Mouse (Mus musculus): ENCODE data around the gene A230072I06Rik.

Gene A230072I06Rik

GRCm38 (mm10) chr8:12278663-12279312 lies at the start of gene A230072I06Rik:
TSS of gene A230072I06Rik (plus strand) at chr8:12278819.
- TF ChIP-seq CTCF (conservative IDR thresholded peaks at IDR 0.05; ENCODE audit: low read length) (no peak), NANOG (IDR thresholded peaks at IDR 0.05; ENCODE audit: borderline replicate concordance, low read length) (no peak), POU5F1 (IDR thresholded peaks at IDR 0.05; ENCODE audit: borderline replicate concordance, low read length) (no peak)
- H3K4me1 ChIP-seq (replicated peaks; ENCODE audit: low read depth, low read length) = no peaks in the 10 kb centered on the region; the same call in 1 of the 2 replicates
- peaks cover 54% of the 10 kb centered on the region for H3K27me3 ChIP-seq (ENCODE audit: insufficient read depth, low read length)
- H3K36me3 ChIP-seq (ENCODE audit: insufficient read depth, low read length) = no peaks in the 10 kb centered on the region
- no peak within 1 kb of the TSS for H3K4me3 ChIP-seq (replicated peaks; ENCODE audit: low read length)
- no peaks in the 10 kb centered on the region for H3K9me3 ChIP-seq (ENCODE audit: low read length)

DNA sequence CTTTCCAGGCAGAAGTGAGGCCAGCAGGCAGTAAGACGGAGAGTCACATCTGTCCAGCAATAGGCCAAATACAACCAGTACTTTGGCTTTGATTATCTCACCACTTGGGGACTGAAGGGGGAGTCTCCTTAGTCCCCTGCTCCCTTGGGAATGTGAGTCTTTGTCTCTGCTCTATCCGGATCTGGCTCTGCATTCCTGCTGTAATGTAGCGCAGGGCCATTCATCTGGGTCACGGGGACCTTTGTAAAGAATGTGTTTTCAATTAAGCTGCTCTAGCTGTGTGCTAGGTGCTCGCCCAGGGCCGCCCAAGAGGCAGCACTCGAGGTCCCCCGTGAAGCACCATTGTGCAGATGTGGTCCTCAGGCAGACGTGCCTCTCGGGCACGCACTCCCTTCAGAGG lies 44.6 kb upstream of the A230072I06Rik start:
- H3K27me3 ChIP-seq (ENCODE audit: insufficient read depth, low read length) = no peaks in the 10 kb centered on the region
- no peak for TF ChIP-seq NANOG (IDR thresholded peaks at IDR 0.05; ENCODE audit: borderline replicate concordance, low read length)
- H3K4me3 ChIP-seq (replicated peaks; ENCODE audit: low read length) = no peak overlapping the region
- no peaks in the 10 kb centered on the region for H3K36me3 ChIP-seq (ENCODE audit: insufficient read depth, low read length)
- no peaks in the 10 kb centered on the region for H3K4me1 ChIP-seq (replicated peaks; ENCODE audit: low read depth, low read length)
- H3K9me3 ChIP-seq (ENCODE audit: low read length) = peaks cover 12% of the 10 kb centered on the region

DNA sequence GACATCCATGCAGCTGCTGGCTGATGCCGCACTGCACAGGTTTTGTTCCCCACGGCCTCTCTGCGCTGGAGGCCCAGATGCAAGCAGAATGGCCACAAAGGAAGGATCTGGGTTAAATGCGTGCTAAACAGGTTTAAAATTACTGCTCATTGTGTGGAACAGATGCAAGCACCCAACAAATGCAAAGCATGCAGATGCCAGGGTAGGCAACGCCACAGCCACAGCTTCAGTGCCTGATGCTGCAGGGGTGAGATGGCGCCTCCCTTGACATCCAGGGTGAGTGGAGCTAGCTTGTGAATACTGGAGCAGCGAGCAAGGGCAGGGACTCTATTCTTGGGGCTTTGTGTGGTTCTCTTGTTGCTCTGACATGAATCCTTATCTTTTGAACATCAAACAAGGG lies 39.8 kb upstream of the A230072I06Rik start:
- Histone ChIP-seq H3K9me3 (ENCODE audit: low read length) (peaks cover 26% of the 10 kb centered on the region), H3K4me1 (replicated peaks; ENCODE audit: low read depth, low read length) (peaks cover 5% of the 10 kb centered on the region; the same call in 1 of the 2 replicates), H3K27me3 (ENCODE audit: insufficient read depth, low read length) (no peaks in the 10 kb centered on the region), H3K4me3 (replicated peaks; ENCODE audit: low read length) (no peak overlapping the region), H3K36me3 (ENCODE audit: insufficient read depth, low read length) (no peaks in the 10 kb centered on the region)
- TF ChIP-seq NANOG (IDR thresholded peaks at IDR 0.05; ENCODE audit: borderline replicate concordance, low read length) = no peak
- no peak for TF ChIP-seq POU5F1 (IDR thresholded peaks at IDR 0.05; ENCODE audit: borderline replicate concordance, low read length)
- TF ChIP-seq CTCF (conservative IDR thresholded peaks at IDR 0.05; ENCODE audit: low read length) = no peak

DNA sequence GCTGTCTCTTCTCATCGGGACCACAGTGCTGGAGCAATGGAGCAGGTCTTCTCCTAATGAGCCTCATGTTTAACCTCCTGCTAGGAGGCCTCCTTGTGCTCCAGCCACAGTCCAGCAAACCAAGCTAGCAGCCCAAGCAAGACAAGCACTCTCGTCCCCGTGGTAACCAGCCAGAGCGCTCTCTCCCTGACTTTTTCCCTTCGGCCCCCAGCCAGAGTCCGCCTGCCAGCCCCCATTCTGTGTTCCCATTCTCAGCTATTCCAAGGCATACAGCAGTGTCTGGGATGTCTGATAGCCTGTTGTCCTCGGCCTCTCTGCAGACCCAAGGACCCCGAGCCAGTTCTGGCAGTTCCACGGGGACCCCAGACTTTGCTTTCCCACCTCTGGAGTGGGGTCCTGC lies 38.5 kb upstream of the A230072I06Rik start:
- Histone ChIP-seq H3K4me1 (replicated peaks; ENCODE audit: low read depth, low read length) (peaks cover 16% of the 10 kb centered on the region), H3K4me3 (replicated peaks; ENCODE audit: low read length) (no peak overlapping the region), H3K27me3 (ENCODE audit: insufficient read depth, low read length) (no peaks in the 10 kb centered on the region), H3K36me3 (ENCODE audit: insufficient read depth, low read length) (no peaks in the 10 kb centered on the region), H3K9me3 (ENCODE audit: low read length) (peaks cover 19% of the 10 kb centered on the region)
- TF ChIP-seq POU5F1 (IDR thresholded peaks at IDR 0.05; ENCODE audit: borderline replicate concordance, low read length) = no peak
- no peak for TF ChIP-seq NANOG (IDR thresholded peaks at IDR 0.05; ENCODE audit: borderline replicate concordance, low read length)
- TF ChIP-seq CTCF (conservative IDR thresholded peaks at IDR 0.05; ENCODE audit: low read length) = no peak

DNA sequence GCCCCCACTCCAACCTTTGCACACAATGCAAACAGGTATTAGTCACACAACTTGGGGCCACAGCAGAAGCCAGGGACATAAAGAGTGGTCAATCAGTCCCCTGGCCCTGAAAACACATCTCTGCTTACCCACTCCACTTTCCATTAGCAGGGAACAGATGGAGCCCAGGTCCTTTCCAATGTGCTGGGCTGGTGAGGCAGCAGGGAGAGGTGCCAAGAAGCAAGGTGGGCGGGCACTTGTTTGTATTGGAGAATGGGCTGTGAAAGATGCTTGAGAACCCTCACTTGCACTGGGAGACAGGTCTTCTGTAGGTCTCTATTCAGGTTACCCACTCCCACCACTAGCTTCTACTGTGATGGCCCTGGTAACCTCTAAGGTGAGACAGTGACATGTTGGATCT lies 34.9 kb upstream of the A230072I06Rik start:
- TF ChIP-seq CTCF (conservative IDR thresholded peaks at IDR 0.05; ENCODE audit: low read length) = no peak
- no peak for TF ChIP-seq POU5F1 (IDR thresholded peaks at IDR 0.05; ENCODE audit: borderline replicate concordance, low read length)
- TF ChIP-seq NANOG (IDR thresholded peaks at IDR 0.05; ENCODE audit: borderline replicate concordance, low read length) = no peak
- no peaks in the 10 kb centered on the region; the same call in 1 of the 2 replicates for H3K27me3 ChIP-seq (ENCODE audit: insufficient read depth, low read length)

DNA sequence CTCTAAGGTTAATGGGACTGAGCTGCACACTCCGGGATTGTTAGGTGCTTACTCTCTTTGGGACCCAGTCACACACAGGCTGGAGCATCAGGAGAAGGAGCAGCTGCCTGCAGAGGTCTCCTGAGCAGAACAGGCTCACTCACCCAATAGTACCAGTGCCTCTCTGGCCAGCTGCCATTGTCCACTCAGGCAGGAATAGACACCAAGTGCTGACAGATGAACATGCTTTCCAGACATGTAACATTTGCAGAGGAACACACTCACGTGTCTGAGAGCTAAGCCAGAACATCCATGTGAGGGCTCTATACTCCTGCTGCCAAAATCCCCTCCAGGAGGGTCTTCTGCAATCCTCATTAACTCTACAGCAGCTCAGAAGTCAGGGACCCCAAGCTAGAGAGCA lies 18.7 kb upstream of the A230072I06Rik start:
- H3K4me3 ChIP-seq (replicated peaks; ENCODE audit: low read length) = no peak overlapping the region
- H3K27me3 ChIP-seq (ENCODE audit: insufficient read depth, low read length) = peaks cover 2% of the 10 kb centered on the region; the same call in 1 of the 2 replicates
- TF ChIP-seq POU5F1 (IDR thresholded peaks at IDR 0.05; ENCODE audit: borderline replicate concordance, low read length) (no peak), CTCF (conservative IDR thresholded peaks at IDR 0.05; ENCODE audit: low read length) (no peak), NANOG (IDR thresholded peaks at IDR 0.05; ENCODE audit: borderline replicate concordance, low read length) (no peak)
- peaks cover 5% of the 10 kb centered on the region; the same call in 1 of the 2 replicates for H3K9me3 ChIP-seq (ENCODE audit: low read length)
- no peaks in the 10 kb centered on the region for H3K36me3 ChIP-seq (ENCODE audit: insufficient read depth, low read length)
- H3K4me1 ChIP-seq (replicated peaks; ENCODE audit: low read depth, low read length) = peaks cover 10% of the 10 kb centered on the region

More for the DNA sequence above, 34.9 kb upstream of the A230072I06Rik start:
- peaks cover 19% of the 10 kb centered on the region for H3K4me1 ChIP-seq (replicated peaks; ENCODE audit: low read depth, low read length)
- H3K36me3 ChIP-seq (ENCODE audit: insufficient read depth, low read length) = no peaks in the 10 kb centered on the region
- H3K4me3 ChIP-seq (replicated peaks; ENCODE audit: low read length) = no peak overlapping the region
- peaks cover 19% of the 10 kb centered on the region for H3K9me3 ChIP-seq (ENCODE audit: low read length)

- no peak for TF ChIP-seq CTCF (conservative IDR thresholded peaks at IDR 0.05; ENCODE audit: low read length)
- no peak for TF ChIP-seq NANOG (IDR thresholded peaks at IDR 0.05; ENCODE audit: borderline replicate concordance, low read length)
- Histone ChIP-seq H3K4me1 (replicated peaks; ENCODE audit: low read depth, low read length) (peaks cover 10% of the 10 kb centered on the region), H3K4me3 (replicated peaks; ENCODE audit: low read length) (no peak overlapping the region), H3K27me3 (ENCODE audit: insufficient read depth, low read length) (peaks cover 2% of the 10 kb centered on the region; the same call in 1 of the 2 replicates), H3K36me3 (ENCODE audit: insufficient read depth, low read length) (no peaks in the 10 kb centered on the region), H3K9me3 (ENCODE audit: low read length) (peaks cover 5% of the 10 kb centered on the region; the same call in 1 of the 2 replicates)
Observed at GRCm38 (mm10) chr8:12260476-12261029, 18.1 kb upstream of the A230072I06Rik start.

GRCm38 (mm10) chr8:12261556-12261955 lies 17.1 kb upstream of the A230072I06Rik start:
- no peak for TF ChIP-seq CTCF (conservative IDR thresholded peaks at IDR 0.05; ENCODE audit: low read length)
- TF ChIP-seq NANOG (IDR thresholded peaks at IDR 0.05; ENCODE audit: borderline replicate concordance, low read length) = no peak
- no peak for TF ChIP-seq POU5F1 (IDR thresholded peaks at IDR 0.05; ENCODE audit: borderline replicate concordance, low read length)
- H3K4me1 ChIP-seq (replicated peaks; ENCODE audit: low read depth, low read length) = peaks cover 10% of the 10 kb centered on the region
- H3K9me3 ChIP-seq (ENCODE audit: low read length) = peaks cover 5% of the 10 kb centered on the region; the same call in 1 of the 2 replicates
- no peaks in the 10 kb centered on the region for H3K36me3 ChIP-seq (ENCODE audit: insufficient read depth, low read length)
- no peak overlapping the region for H3K4me3 ChIP-seq (replicated peaks; ENCODE audit: low read length)
- peaks cover 2% of the 10 kb centered on the region; the same call in 1 of the 2 replicates for H3K27me3 ChIP-seq (ENCODE audit: insufficient read depth, low read length)

Data from E14TG2a.4 (cell line).